Mouse (Mus musculus): ENCODE measurements around the gene Mex3a.

Mex3a gene

DNA sequence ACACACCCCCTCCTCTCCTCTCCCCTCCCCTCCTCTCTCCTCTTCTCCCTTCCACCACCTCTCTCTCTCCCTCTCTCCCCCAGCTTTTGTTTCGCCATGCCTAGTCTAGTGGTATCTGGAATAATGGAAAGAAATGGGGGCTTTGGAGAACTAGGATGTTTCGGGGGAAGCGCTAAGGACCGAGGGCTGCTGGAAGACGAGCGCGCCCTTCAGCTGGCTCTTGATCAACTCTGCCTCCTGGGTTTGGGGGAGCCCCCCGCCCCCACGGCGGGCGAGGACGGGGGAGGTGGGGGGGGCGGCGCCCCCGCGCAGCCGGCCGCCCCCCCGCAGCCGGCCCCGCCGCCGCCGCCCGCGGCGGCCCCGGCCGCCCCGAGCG is at the start of gene Mex3a:
TSS of gene Mex3a (plus strand) at position 97 of the 376 bp plus-strand sequence.
- WGBS, result under 1% methylated on average over 27 of the region's 31 CpGs

DNA sequence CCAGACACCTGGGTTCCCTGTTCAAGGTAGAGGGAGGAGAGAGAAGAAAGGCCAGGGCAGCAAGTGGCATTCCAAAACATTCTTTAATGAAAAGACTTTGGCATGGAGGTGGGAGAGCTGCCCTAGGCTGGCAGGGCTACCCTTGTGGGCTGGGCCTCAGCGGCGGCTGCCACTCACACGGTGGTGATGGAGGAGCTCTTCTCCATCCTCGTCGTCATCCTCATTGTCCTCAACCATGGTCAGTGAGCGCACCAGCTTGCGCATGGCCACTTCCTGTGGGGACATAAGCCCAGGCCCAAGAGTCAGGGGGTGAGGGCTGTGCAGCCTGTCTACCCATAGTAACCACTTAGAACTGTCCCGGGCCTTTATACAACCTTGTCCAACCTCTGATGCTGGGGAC is 49.1 kb upstream of the Mex3a start:
- WGBS, result 78% methylated on average over 8 of the region's 8 CpGs

DNA sequence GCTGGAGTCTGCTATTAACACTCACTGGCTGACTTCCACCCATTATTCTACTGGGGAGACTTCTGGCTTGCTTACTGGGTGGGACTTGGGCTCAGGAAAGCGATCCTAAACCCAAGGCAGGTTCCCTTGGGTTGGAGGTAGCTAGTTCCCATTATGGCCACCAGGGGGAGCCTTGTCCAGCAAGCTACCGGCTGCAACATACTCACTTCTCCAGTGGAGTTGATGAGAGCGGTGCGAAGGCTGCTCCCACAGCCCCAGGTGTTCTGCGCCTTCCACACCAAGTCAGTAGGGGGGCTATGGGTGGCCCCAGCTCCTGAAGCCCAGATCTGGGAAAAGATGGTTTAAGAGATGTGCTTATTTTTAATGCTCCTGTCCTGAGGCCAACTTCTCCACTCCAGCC is 48.6 kb upstream of the Mex3a start:
- 14% methylated on average over 5 of the region's 5 CpGs for WGBS

DNA sequence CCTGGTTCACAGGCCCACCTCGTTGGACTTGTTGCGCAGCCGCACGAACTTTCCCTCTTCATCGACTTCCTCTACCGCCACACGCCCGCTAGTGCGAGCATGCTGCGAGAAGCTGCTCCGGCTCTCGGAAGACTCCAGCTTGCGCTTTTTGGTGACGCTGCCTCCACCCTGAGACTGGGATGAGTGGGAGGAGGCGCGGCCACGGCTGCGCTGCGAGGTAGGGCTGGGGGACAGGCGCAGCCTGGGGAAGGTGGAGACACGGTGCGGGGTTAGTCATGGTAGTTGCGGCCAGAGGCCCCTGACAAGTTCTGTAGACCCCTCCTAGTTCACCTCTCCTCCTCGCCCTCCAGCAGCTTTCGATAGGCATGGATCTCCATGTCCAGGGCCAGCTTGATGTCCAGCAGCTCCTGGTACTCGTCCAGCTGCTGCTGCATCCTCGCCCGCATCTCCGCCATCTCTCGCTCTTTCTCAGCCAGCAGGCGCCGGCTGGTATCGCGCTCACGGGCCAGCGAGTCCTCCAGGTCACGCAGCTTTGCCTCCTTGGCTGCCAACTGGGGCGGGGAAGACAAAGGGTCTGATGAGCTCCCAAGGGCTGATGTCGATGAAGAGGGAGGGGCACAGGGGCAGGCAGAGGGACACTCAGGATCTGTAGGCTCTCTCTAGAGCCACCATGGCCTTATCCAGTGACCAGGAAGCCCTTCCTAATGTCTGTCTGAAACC is 47.4 kb upstream of the Mex3a start:
- WGBS, result 59% methylated on average over 39 of the region's 39 CpGs

DNA sequence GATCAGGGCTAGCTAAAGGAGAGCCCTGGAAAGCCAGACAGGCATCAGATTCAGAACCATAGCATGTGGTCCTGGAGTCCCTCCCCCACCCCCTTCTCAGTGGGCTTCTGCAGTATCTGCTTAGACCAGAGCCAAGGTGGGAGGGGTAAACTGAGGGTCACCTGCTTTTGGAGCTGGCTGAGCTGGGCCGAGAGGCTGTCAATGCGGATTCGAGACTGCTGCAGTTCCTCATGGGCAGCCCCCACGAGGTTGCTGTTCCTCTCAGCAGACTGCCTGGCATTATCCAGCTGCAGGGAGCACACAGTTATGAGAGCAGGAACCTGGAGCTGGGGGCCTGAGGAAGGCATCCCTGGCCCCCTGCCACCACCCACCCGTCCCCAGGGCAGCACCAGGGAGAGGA is 46.2 kb upstream of the Mex3a start:
- 79% methylated on average over 5 of the region's 5 CpGs for WGBS

DNA sequence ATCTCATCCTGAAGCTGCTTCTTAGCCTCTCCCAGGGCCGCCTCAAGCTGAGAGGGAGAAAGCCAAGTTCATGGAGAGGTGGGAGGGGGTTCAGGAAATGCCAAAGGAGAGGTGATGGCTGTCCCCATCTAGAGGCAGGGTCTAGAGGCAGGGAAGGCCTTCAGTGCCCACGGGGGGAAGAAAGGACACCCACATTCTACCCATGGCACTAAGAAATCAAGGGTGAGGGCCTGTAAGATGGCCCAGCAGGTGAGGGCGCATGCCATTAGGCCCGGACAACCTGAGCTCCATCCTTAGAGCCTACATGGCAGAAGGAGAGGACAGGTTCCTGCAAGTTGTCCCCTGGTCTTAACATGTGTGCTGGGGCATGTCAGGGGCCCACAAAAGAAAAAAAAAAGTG is 45.3 kb upstream of the Mex3a start:
- WGBS, result 83% methylated on average over 4 of the region's 4 CpGs

DNA sequence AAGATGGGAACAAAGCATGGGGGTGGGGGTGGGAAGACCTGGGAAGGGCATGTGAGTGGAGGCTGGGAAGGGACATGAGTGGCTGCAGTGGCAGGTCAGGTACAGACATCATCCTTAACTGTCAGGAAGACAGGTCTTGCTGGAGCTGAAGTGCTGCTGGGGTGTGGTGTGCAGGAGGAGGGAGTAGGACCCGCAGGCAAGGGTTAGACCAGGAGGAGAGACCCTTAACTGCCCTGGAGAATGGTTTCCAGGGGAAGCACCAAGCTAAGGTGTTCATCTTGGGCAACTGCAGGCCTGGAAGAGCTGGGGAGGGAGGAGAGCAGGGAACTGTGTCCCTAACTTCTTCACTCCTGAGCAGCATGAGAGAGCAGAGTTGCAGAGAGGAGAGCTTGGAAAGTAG is 44.8 kb upstream of the Mex3a start:
- 93% methylated on average over 1 of the region's 1 CpGs for WGBS

DNA sequence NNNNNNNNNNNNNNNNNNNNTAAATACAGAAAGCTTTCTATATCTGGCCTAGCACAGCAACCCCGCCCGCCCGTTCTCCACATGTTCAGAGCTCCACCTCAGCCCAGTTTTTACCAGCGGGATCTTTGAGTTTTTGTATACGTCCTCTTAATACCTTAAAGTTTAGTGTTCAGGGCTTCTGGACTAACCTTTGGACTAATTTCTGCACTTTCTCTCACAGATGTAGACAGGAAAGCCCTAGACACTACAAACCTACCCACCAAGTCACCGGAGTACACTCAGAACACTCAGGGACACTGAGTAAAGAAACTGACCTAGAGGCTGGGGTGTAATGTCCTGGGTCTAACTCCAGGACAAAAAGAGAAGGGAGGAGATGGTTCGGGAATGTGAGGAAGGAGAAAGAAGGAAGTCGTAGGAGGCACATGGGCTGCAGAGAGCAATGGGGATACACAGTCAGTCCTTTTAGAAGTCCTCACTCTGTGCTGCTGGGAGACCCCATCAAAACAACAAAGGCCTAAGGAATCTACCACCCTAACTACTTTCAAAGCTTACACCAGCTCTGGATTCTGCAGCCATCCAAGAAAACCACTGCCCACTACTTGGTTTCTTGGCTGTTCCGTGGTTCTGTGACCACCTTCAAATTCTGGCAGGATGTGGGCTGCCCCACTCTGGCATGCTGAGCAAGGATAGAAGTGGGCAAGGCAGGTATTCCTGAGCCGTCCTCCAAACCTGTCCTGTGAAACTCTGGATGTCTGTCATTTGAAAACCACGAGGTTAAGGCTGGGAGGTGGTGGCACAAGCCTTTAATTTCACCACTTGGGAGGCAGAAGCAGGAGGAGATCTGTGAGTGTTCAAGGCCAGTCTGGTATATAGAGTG is 38.3 kb upstream of the Mex3a start:
- 54% methylated on average over 11 of the region's 11 CpGs for WGBS

DNA sequence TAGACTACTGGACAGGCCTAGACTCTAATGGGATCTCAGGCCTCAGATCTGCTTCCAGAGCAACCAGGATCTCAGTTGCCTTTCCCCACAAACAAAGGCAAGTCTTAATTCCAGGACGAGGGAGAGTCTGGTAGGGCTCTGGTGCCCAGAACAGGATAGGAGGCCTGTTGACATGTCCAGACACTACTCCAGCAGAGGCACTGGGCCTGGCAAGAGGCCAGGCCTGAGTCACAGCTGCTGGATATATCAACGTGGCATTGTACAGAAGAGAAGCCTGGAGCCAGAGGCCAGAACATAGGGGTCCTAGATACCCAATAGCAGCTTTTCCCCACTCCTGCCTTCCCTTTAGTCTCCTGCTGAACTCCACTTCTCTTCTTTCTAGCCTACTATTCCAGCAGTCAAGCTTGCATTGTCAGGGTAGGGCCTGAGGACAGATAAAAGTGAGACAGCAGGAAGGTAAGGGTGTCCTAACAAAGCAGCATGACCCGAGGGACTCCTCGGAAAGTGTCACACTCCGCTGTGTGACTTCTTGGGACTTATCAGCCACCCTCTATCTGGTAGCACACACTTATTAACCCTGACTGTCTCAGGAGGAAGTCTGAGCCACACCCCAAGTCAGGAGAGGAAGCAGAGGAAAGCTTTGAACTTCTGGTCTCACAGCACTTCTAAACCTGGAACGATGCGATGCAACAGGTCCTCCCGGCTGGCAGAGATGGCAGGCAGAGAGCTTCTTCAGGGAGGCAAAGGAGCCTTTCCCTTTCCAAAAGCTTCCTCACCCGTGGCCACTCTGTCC is 37.2 kb upstream of the Mex3a start:
- 47% methylated on average over 9 of the region's 9 CpGs for WGBS

DNA sequence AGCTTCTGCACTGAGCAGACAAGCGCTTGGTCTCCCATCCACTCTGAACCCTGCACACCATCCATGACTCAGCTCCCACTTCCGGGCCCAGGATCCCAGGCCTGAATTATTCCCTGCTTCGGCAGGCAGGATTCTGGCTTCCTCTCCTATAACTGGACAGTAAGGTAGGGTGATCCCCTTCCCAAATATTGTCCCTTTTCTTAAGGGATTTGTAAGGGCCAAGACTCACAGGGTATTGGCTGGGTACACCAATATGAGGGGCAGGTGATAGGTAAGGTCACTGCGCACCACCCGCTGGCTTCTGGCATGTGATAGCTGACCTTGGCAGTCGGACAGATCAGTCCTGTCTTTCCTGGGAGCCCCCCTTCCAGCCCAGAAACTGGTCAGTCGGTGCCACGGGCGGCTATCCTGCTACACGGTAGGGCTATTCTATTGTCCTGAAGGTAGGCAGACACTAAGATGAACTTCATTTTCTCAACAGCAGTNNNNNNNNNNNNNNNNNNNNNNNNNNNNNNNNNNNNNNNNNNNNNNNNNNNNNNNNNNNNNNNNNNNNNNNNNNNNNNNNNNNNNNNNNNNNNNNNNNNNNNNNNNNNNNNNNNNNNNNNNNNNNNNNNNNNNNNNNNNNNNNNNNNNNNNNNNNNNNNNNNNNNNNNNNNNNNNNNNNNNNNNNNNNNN is 36.3 kb upstream of the Mex3a start:
- 72% methylated on average over 10 of the region's 10 CpGs for WGBS

DNA sequence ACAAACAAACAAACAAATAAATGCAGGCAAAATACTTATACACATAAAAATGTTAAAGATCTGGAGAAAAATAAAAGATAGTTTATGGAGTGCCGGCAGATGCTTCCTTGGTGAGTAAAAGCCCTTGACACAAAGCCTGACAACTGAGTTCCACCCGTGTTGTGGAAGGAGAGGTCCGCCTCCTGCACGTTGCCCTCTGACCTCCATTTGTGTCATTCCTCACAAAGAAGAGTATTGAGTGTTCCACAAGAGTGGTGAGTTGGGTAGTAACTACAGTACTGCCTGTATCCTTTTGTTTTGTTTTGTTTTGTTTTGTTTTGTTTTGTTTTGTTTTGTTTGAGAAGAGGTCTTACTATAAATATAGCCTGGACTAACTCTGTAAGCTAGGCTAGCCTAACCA is 32.6 kb upstream of the Mex3a start:
- WGBS, result 90% methylated on average over 4 of the region's 4 CpGs

DNA sequence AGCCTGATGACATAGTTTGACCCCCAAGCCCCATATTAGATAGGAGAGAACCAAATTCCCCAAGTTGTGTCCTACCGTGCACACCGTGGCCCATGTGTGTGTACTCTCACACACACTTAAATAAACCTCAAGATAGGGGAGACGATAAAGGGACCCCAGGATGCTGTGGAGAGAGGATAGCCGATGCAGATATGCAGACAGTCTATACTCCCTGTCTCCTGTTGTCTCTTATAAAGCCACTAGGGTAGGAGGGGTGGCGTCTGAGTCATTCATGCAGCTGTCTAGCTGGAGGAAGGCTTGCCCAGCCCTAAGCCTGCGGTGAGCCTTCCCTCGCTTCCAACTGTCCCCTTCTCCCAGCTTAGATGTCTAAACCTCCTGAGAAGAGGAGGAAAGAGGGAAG is 32.1 kb upstream of the Mex3a start:
- WGBS, result 61% methylated on average over 7 of the region's 7 CpGs

DNA sequence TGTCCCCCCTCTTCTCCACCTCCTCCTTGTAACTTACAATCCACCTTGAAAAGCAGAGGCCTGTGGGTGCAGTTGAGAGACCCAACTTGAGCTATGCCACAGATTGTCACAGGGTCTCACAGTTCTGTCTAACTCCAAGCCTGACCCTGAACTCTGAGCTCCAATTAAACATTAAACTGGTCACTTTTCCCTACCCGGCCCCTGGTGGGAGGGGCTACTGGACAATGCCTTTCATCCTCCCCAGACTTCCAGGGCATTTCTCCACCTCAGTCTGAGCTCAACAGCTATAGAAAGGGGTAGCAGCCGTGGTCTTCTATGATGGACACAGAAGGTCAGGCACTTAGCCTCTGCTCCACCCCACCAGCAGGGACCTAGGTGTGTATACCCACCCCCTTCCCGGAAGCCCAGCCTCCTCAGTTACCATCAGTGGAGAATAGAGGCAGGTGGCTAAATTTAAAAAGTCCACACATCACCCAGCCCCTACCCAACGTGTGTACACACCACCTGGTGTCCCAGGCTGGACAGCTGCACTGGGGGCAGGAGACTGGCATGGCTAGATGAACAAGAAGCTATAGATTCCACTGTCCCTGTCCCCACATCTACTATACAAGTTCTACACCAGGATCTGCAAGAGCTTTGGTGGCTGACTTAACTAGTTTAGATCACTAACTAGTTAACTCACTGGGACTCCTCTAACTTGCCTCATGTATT is 31.4 kb upstream of the Mex3a start:
- WGBS, result 47% methylated on average over 4 of the region's 4 CpGs

DNA sequence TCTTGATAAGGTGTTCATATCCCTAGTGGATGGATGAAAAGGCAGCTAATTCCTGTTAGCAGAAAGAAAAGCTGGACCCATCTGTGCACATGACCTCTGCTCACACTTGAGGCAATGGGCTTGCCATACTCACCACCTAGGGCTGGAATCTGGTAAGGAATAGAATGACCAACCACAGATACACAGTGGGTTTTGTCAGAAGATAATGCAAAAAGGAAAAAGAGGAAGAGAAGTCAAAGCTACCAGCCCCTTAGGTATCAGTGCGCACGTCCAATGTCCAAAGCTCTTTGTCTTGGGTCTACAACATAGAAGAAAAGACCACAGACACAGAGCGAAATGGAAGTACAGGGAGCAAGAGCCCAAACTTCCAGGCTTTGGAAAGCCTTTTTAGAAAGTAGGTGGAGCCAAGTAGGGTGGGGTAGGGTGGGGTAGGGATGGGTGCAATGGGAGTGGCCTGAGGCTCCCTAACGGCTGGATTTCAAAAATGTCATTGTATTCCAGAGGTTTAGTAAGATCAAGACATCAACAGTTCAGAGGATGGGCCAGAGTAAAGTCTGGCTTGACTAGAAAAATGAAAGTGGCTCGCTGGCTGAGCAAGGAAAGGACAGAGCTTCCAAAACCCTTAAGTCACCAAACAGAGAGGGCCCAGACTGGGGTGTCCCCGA is 30.7 kb upstream of the Mex3a start:
- WGBS, result 46% methylated on average over 6 of the region's 6 CpGs

DNA sequence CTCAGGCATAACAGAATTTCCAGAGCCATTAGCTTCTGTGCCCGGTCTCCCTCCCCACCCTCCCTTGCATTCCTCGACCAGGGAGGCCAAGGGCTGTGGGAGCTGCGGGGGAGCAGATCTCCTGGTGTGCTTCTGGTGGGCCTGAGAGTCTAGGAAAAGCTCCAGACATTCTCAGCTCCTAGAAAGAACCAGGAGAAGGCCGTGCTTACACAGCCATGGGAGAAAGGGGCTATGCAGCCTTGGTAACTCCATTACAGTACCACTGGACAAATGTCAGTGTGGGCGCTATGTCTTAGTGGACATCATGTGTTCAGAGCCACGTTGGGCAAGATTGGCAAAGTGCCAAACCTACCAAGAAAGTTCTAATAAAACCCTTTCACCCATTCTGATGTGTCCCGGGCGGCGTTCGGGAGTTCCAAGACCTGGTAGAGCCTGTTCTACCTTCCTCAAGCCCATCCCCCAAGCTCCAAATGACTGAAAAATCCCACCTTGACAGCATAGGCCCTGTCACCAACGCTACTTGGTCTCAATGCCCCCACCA is 30.1 kb upstream of the Mex3a start:
- 20% methylated on average over 11 of the region's 11 CpGs for WGBS

DNA sequence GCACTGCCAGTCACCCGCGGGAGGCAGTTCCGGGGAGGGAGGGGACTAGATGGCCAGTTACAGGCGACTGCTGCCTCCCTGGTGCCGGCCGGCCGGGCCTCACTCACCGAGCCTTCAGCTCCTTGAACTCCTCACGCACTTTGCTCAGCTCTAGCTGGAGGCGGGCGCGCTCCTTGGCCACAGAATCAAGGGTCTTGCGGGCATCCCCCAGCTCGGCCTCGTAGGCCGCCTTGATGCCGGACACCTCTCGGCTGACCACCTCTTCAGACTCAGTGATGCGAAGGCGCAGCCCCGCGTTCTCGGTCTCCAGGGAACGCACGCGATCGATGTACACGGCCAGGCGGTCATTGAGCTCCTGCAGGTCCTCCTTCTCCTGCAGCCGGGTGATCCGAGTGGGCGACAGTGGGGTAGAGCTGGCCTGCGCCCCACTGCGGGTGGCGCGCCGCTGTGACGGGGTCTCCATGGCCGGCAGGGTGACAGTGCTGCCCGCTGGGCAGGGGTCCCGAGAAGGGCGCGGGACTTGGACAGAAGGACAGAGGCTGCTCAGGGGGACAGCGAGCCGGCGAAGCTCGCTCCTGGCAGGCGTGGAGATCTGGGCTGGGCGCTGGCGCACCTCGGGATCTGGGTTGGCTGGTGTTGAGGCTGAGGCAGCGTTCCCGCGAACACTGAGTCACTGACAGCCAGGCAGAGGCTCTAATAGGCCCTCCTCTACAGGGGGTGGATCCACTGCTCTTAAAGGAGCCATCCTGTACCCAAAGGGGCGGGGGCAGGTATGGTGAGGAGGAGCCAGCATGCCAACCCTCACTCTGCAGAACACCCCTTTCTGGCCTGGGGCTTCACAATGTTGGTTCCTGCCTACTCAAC is 29.3 kb upstream of the Mex3a start:
- under 1% methylated on average over 55 of the region's 55 CpGs for whole genome bisulfite sequencing

DNA sequence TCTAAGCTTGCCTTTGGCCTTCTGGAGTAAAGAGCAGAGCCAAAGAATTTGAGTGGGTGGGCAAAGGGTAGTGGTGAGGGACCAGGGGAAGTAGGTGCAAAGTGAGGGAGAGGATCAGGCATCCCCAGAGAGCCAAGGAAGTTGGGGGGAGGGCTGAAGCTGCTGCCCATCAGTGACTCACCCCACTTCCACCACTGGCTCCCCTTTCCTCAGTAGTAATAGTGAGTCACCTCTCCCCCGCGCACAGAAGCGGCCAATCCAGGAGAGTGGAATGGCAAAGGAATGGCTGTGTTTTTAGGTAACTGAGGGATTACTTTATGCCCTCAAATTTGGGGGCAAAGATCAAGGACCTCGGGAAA is 28.7 kb upstream of the Mex3a start:
- WGBS, result 10% methylated on average over 4 of the region's 4 CpGs

DNA sequence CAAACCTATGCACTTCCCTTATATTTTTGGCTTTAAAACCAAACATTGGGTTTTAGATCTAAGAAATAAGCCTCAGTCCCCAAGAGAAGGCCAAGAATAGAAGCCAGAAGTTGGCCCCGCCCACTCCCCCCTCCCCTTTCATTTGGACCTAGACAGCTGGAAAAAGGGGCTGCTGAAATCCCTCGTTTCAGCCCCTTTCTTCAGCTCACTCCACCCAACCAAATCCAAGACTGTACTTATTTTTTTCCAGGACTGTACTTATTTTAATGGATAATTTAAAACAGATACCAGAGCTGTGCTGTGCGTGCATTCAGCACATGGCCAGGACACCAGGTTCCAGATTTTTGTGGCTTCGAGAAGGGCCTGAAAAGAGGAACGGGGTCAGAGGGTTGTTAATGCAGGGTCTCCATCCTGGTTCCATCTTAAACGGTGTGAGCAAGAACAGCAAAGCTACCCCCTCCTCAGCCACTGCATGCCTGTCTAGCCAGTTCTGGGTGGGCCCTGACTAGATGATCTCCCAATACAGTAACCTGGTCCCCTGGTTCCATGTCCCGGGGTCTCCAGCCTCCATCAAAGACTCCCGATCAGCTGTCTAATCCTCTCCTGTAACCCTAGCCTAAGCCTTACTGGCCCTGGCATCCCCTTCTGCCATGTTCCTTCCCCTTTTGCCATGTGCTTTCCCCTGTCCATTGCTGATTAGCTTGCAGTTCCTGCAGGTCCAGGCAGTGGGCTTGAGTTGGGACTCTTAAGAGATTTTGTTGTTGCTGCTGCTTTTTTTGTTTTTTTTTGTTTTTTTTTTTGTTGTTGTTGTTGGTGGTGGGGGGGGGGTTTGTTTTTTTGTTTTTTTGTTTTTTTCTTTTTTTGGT is 28.1 kb upstream of the Mex3a start:
- 59% methylated on average over 8 of the region's 8 CpGs for WGBS

DNA sequence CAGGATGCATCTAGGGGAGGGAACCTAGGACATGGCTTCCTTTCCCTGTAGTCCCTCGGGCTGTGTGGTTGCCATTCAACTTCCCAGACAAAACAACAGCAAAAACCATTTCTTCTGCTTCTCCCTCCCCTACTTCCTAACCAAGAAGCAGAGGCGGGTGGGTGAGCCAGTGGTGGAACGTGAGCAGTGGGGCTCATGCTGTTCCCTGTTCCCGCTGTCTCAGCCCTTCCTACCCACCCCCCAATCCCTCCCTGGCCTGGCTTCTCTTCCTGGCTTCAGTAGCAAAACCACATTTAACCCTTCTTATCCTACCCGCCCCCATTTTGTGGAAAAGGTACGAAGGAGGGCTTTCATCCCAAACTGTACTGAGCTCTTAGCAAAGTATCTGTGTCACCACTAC is 27.1 kb upstream of the Mex3a start:
- WGBS, result 61% methylated on average over 6 of the region's 6 CpGs
